Mouse (Mus musculus): ENCODE data around the gene Syt12. TPM values are rescaled to one million over a fixed set of nuclear protein-coding genes. Genes with fewer than 3 reads are reported as not detected.
A peak's percentile ranks its signal among the peaks of the same experiment; 100 is the strongest.

Syt12 gene
- polyA plus RNA-seq, 1 experiment: not detected

- peaks cover 67% of the 10 kb centered on the region for H3K27me3 ChIP-seq (replicated peaks)
- peaks cover 17% of the 10 kb centered on the region for H3K9me3 ChIP-seq
- H3K36me3 ChIP-seq (replicated peaks; ENCODE audit: low read length): no peaks in the 10 kb centered on the region
- peaks cover 50% of the 10 kb centered on the region for H3K4me1 ChIP-seq
- no peak for TF ChIP-seq GATA1 (IDR thresholded peaks at IDR 0.05; ENCODE audit: borderline replicate concordance, low read length)
- TF ChIP-seq FLI1 (IDR thresholded peaks at IDR 0.05; ENCODE audit: low read length): no peak
- H3K4me3 ChIP-seq (replicated peaks): peak within 1 kb of the TSS; percentile 88
These were observed 38.0 kb downstream of the Syt12 start, which contains the start of gene Rhod for GRCm38 (mm10) chr19:4439161-4439801. Gene Rhod (minus strand): TSS chr19:4439432.

- H3K4me3 ChIP-seq (replicated peaks): peak overlapping the region; percentile 88
- H3K27me3 ChIP-seq (replicated peaks): peaks cover 62% of the 10 kb centered on the region
- no peak for TF ChIP-seq GATA1 (IDR thresholded peaks at IDR 0.05; ENCODE audit: borderline replicate concordance, low read length)
- no peak for TF ChIP-seq FLI1 (IDR thresholded peaks at IDR 0.05; ENCODE audit: low read length)
These were observed 38.5 kb downstream of the Syt12 start for GRCm38 (mm10) chr19:4438791-4439160.

GRCm38 (mm10) chr19:4437886-4438285 lies 39.4 kb downstream of the Syt12 start:
- Histone ChIP-seq H3K27me3 (replicated peaks) (peaks cover 58% of the 10 kb centered on the region), H3K4me1 (peaks cover 50% of the 10 kb centered on the region), H3K4me3 (replicated peaks) (no peak overlapping the region), H3K36me3 (replicated peaks; ENCODE audit: low read length) (no peaks in the 10 kb centered on the region), H3K9me3 (peaks cover 14% of the 10 kb centered on the region)
- no peak for TF ChIP-seq FLI1 (IDR thresholded peaks at IDR 0.05; ENCODE audit: low read length)
- no peak for TF ChIP-seq GATA1 (IDR thresholded peaks at IDR 0.05; ENCODE audit: borderline replicate concordance, low read length)

More at GRCm38 (mm10) chr19:4438791-4439160, 38.5 kb downstream of the Syt12 start:
- Histone ChIP-seq H3K4me1 (peaks cover 50% of the 10 kb centered on the region), H3K36me3 (replicated peaks; ENCODE audit: low read length) (no peaks in the 10 kb centered on the region), H3K9me3 (peaks cover 17% of the 10 kb centered on the region)

GRCm38 (mm10) chr19:4436254-4436653 lies 41.0 kb downstream of the Syt12 start:
- peaks cover 38% of the 10 kb centered on the region for H3K4me1 ChIP-seq
- TF ChIP-seq GATA1 (IDR thresholded peaks at IDR 0.05; ENCODE audit: borderline replicate concordance, low read length): no peak
- TF ChIP-seq FLI1 (IDR thresholded peaks at IDR 0.05; ENCODE audit: low read length): no peak

GRCm38 (mm10) chr19:4434999-4435398 lies 42.2 kb downstream of the Syt12 start:
- H3K4me3 ChIP-seq (replicated peaks): no peak overlapping the region
- no peaks in the 10 kb centered on the region for H3K36me3 ChIP-seq (replicated peaks; ENCODE audit: low read length)
- TF ChIP-seq GATA1 (IDR thresholded peaks at IDR 0.05; ENCODE audit: borderline replicate concordance, low read length) (no peak), FLI1 (IDR thresholded peaks at IDR 0.05; ENCODE audit: low read length) (no peak)
- peaks cover 26% of the 10 kb centered on the region for H3K4me1 ChIP-seq
- peaks cover 14% of the 10 kb centered on the region for H3K9me3 ChIP-seq
- H3K27me3 ChIP-seq (replicated peaks): peaks cover 61% of the 10 kb centered on the region

More at GRCm38 (mm10) chr19:4436254-4436653, 41.0 kb downstream of the Syt12 start:
- H3K36me3 ChIP-seq (replicated peaks; ENCODE audit: low read length): no peaks in the 10 kb centered on the region
- no peak overlapping the region for H3K4me3 ChIP-seq (replicated peaks)
- H3K27me3 ChIP-seq (replicated peaks): peaks cover 69% of the 10 kb centered on the region
- H3K9me3 ChIP-seq: peaks cover 14% of the 10 kb centered on the region

GRCm38 (mm10) chr19:4433756-4434155 lies 43.5 kb downstream of the Syt12 start:
- H3K9me3 ChIP-seq: peaks cover 14% of the 10 kb centered on the region
- peaks cover 61% of the 10 kb centered on the region for H3K27me3 ChIP-seq (replicated peaks)
- no peak for TF ChIP-seq GATA1 (IDR thresholded peaks at IDR 0.05; ENCODE audit: borderline replicate concordance, low read length)
- no peak for TF ChIP-seq FLI1 (IDR thresholded peaks at IDR 0.05; ENCODE audit: low read length)
- no peaks in the 10 kb centered on the region for H3K36me3 ChIP-seq (replicated peaks; ENCODE audit: low read length)
- H3K4me3 ChIP-seq (replicated peaks): no peak overlapping the region
- peaks cover 14% of the 10 kb centered on the region for H3K4me1 ChIP-seq

- Histone ChIP-seq H3K27me3 (replicated peaks) (peaks cover 51% of the 10 kb centered on the region), H3K36me3 (replicated peaks; ENCODE audit: low read length) (no peaks in the 10 kb centered on the region), H3K9me3 (peaks cover 3% of the 10 kb centered on the region), H3K4me1 (peaks cover 6% of the 10 kb centered on the region), H3K4me3 (replicated peaks) (no peak overlapping the region)
- no peak for TF ChIP-seq FLI1 (IDR thresholded peaks at IDR 0.05; ENCODE audit: low read length)
These were observed 47.1 kb downstream of the Syt12 start for GRCm38 (mm10) chr19:4430091-4430620.

GRCm38 (mm10) chr19:4425610-4426366 lies 51.5 kb downstream of the Syt12 start:
- Histone ChIP-seq H3K4me3 (replicated peaks) (no peak overlapping the region), H3K36me3 (replicated peaks; ENCODE audit: low read length) (no peaks in the 10 kb centered on the region), H3K4me1 (peaks cover 11% of the 10 kb centered on the region)

GRCm38 (mm10) chr19:4423021-4423420 lies 54.2 kb downstream of the Syt12 start:
- Histone ChIP-seq H3K9me3 (peaks cover 3% of the 10 kb centered on the region; the same call in 1 of the 2 replicates), H3K4me3 (replicated peaks) (no peak overlapping the region), H3K4me1 (peaks cover 23% of the 10 kb centered on the region), H3K36me3 (replicated peaks; ENCODE audit: low read length) (no peaks in the 10 kb centered on the region), H3K27me3 (replicated peaks) (peaks cover 33% of the 10 kb centered on the region)
- TF ChIP-seq GATA1 (IDR thresholded peaks at IDR 0.05; ENCODE audit: borderline replicate concordance, low read length) (no peak), FLI1 (IDR thresholded peaks at IDR 0.05; ENCODE audit: low read length) (no peak)

More at GRCm38 (mm10) chr19:4425610-4426366, 51.5 kb downstream of the Syt12 start:
- H3K9me3 ChIP-seq: peaks cover 3% of the 10 kb centered on the region; the same call in 1 of the 2 replicates
- peaks cover 43% of the 10 kb centered on the region for H3K27me3 ChIP-seq (replicated peaks)
- TF ChIP-seq GATA1 (IDR thresholded peaks at IDR 0.05; ENCODE audit: borderline replicate concordance, low read length) (no peak), FLI1 (IDR thresholded peaks at IDR 0.05; ENCODE audit: low read length) (no peak)

- no peaks in the 10 kb centered on the region for H3K36me3 ChIP-seq (replicated peaks; ENCODE audit: low read length)
- H3K27me3 ChIP-seq (replicated peaks): peaks cover 30% of the 10 kb centered on the region
- H3K9me3 ChIP-seq: peaks cover 3% of the 10 kb centered on the region; the same call in 1 of the 2 replicates
- H3K4me1 ChIP-seq: peaks cover 26% of the 10 kb centered on the region
- H3K4me3 ChIP-seq (replicated peaks): no peak overlapping the region
- TF ChIP-seq FLI1 (IDR thresholded peaks at IDR 0.05; ENCODE audit: low read length) (no peak), GATA1 (IDR thresholded peaks at IDR 0.05; ENCODE audit: borderline replicate concordance, low read length) (no peak)
These were observed 54.7 kb downstream of the Syt12 start for GRCm38 (mm10) chr19:4422581-4422980.
